Mouse (Mus musculus) hindbrain, embryonic 13.5 days (tissue): ENCODE results near the gene St7. TPM values are rescaled to one million over a fixed set of nuclear protein-coding genes. Genes with fewer than 3 reads are reported as not detected.

ENCODE experiments used
- ATAC-seq: fragments of 200-750 bp; cut with Nextera tagmentation; 2 replicates; pipeline ENCODE4 v1.8.0; 2017; ENCODE audit warnings: moderate TSS enrichment; ENCODE audit not compliant: low FRiP score
- H3K27ac ChIP-seq: fragments of 300-500 bp; sonication (generic); 2 replicates; pipeline ENCODE4 v1.5.1; 2015; ENCODE audit warnings: inconsistent platforms, mild to moderate bottlenecking, moderate library complexity
- H3K27me3 ChIP-seq: fragments of 300-500 bp; sonication (generic); 2 replicates; pipeline ENCODE4 v1.6.1; 2015; ENCODE audit warnings: mild to moderate bottlenecking, inconsistent platforms
- H3K36me3 ChIP-seq: fragments of 300-500 bp; sonication (generic); 2 replicates; pipeline ENCODE4 v1.6.1; 2015; ENCODE audit warnings: mild to moderate bottlenecking, inconsistent platforms
- H3K4me1 ChIP-seq: fragments of 300-500 bp; sonication (generic); replicated peaks from 2 replicates; pipeline ENCODE4 v1.6.1; 2015; ENCODE audit warnings: inconsistent platforms
- H3K4me2 ChIP-seq: fragments of 300-500 bp; sonication (generic); 2 replicates; pipeline ENCODE4 v1.6.1; 2015; ENCODE audit warnings: inconsistent platforms, mild to moderate bottlenecking, moderate library complexity
- H3K4me3 ChIP-seq: fragments of 300-500 bp; sonication (generic); 2 replicates; pipeline ENCODE4 v1.5.1; 2015; ENCODE audit warnings: mild to moderate bottlenecking, inconsistent platforms
- H3K9ac ChIP-seq: fragments of 300-500 bp; sonication (generic); 2 replicates; pipeline ENCODE4 v1.6.1; 2015; ENCODE audit warnings: mild to moderate bottlenecking, inconsistent platforms
- H3K9me3 ChIP-seq: fragments of 300-500 bp; sonication (generic); 2 replicates; pipeline ENCODE4 v1.6.1; 2016; ENCODE audit warnings: inconsistent platforms
- WGBS: fragments of 180-500 bp; shearing (Covaris S2); methylation state at CpG from one replicate; pipeline ENCODE4 v1.1.7; 2015; 5-methylcytosine and 5-hydroxymethylcytosine counted together
- polyA plus RNA-seq: library from polyadenylated mRNA; unstranded; fragments of >200 nt; fragmentation: Nextera tagmentation; extraction: Ambion mirVana; gene quantifications from 2 replicates; pipeline ENCODE4 v1.2.1, GENCODE M21; 2015

Gene St7
- polyA plus RNA-seq, 1 experiment from 2014 or later = 57.8 TPM

DNA sequence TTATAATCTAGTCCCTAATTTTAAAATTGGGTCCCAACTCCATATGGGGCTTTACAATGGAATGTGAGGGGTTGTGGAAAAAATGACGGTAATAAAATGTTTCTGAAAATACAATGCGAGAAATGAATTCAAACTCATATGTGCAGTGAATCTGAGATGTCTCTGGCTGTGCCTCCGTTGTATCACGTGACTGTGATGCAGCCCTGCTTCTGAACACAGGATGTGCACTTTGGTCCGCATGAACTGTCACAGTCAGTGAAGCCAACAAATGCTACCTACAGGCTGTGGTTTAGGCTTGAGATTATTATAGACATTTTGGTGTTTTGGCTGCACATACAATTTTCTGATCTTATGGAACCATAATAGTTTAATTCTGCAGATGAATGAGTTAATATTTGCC, 256.4 kb downstream of the St7 start:
- Histone ChIP-seq H3K4me1 (no peaks in the 10 kb centered on the region), H3K36me3 (no peaks in the 10 kb centered on the region), H3K4me2 (no peak overlapping the region), H3K27me3 (no peaks in the 10 kb centered on the region), H3K9ac (no peak overlapping the region), H3K27ac (no peak overlapping the region), H3K4me3 (no peak overlapping the region), H3K9me3 (no peaks in the 10 kb centered on the region)
- WGBS = 91% methylated on average over 5 of the region's 5 CpGs
- ATAC-seq = no peak

DNA sequence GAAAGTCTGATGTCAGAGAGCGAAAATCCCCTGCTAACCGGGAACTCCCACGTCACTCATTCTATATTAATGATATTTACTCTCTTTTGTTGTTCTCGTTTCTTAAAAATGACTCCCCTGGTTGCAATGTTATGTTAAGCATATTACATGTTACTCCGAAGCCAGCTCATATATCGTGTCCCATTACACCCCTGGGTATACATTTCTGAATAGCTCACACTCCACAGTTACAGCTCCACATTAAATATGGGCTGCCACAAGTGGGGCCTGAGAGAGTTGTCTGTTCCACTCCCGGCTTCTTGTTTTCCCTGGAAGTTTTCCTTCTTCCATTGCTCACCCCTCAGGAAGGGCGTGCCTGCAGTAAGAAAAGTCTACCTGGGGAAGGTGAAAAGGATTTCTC, 259.0 kb downstream of the St7 start:
- H3K4me1 ChIP-seq = no peaks in the 10 kb centered on the region
- H3K4me3 ChIP-seq = no peak overlapping the region
- H3K36me3 ChIP-seq = no peaks in the 10 kb centered on the region
- ATAC-seq = no peak
- 83% methylated on average over 8 of the region's 8 CpGs for WGBS
- no peaks in the 10 kb centered on the region for H3K27me3 ChIP-seq
- H3K4me2 ChIP-seq = no peak overlapping the region
- H3K9ac ChIP-seq = no peak overlapping the region
- H3K27ac ChIP-seq = no peak overlapping the region
- no peaks in the 10 kb centered on the region for H3K9me3 ChIP-seq

DNA sequence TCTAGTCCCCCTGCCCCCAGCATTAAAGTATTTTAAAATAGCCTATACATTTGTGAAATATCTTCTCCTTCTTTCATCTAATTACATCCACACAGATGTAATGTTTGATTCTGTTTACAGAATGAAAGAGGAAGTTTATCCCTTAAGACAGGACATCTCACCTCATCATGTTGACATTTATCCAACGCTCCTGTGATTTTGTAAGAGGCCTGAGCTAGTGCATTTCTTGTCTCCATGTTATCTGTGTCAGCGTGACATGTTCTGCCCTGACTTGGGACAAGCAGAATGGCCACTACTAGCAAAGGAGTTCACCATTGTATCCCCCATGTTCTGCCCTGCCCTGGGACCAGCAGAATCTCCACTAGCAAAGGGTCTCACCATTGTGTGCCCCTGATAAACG, 270.7 kb downstream of the St7 start:
- Histone ChIP-seq H3K27ac (no peak overlapping the region), H3K9me3 (no peaks in the 10 kb centered on the region), H3K4me2 (no peak overlapping the region), H3K27me3 (no peaks in the 10 kb centered on the region), H3K4me3 (no peak overlapping the region), H3K9ac (no peak overlapping the region), H3K4me1 (peaks cover 3% of the 10 kb centered on the region; the same call in 1 of the 2 replicates), H3K36me3 (no peaks in the 10 kb centered on the region)
- ATAC-seq = no peak
- 74% methylated on average over 3 of the region's 3 CpGs for WGBS

DNA sequence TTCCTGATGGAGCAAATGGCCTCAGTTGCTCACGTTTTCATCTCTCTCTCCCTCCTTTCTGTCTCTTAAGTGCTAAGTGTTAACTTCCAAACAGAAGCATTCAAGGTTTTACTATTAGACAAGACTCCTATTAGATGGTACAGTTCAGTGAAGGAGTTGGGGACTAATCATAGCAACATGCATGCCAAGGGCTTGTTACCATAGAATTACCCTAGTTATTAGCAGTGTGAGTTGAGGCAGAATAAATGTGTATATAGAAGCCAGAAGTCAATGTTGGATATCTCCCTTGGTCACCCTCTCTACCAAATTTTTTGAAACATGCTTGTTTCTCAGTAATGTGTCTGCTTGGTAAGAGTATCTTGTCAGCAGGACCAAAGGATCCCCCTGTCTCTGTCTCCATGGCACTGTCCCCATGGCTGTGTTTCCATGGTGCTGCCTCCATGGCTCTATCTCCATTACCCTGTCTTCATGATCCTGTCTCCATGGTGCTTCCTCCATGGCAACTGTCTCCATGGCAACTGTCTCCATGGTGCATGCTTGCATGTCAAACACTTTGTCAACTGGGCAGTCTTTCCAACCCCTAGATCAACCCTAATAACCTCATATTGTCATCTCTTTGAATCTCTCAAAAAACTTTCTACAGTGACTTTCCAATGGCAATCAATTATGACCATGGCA, 275.9 kb downstream of the St7 start:
- H3K4me3 ChIP-seq = no peak overlapping the region
- no peaks in the 10 kb centered on the region for H3K9me3 ChIP-seq
- ATAC-seq = peak; percentile 96
- no peaks in the 10 kb centered on the region for H3K36me3 ChIP-seq
- no peak overlapping the region for H3K4me2 ChIP-seq
- H3K9ac ChIP-seq = no peak overlapping the region
- no peak overlapping the region for H3K27ac ChIP-seq
- peaks cover 9% of the 10 kb centered on the region for H3K4me1 ChIP-seq
- H3K27me3 ChIP-seq = no peaks in the 10 kb centered on the region
- WGBS = 57% methylated on average over 1 of the region's 1 CpGs

DNA sequence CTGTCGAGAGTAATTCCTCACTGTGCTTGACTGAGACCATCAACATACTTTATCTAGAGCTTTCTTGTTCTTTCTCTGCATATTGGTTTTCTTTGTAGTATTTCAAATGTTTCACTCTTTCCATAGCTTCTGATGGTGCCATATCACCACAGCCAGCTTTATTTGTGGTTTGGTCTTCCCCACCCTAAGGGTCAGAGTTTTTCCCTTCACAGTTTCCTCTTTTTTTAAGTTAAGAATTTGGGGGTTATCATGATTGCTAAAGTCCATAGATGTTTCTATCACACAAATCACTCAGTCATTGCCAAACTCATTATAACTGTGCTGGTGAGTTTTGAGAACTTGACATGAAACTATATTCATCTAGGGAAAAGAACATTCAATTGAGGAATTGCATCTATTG, 277.1 kb downstream of the St7 start:
- Histone ChIP-seq H3K36me3 (no peaks in the 10 kb centered on the region), H3K27ac (no peak overlapping the region), H3K4me3 (no peak overlapping the region), H3K27me3 (no peaks in the 10 kb centered on the region), H3K4me1 (peaks cover 9% of the 10 kb centered on the region), H3K4me2 (no peak overlapping the region), H3K9me3 (no peaks in the 10 kb centered on the region), H3K9ac (no peak overlapping the region)
- WGBS = 90% methylated on average over 1 of the region's 1 CpGs
- no peak for ATAC-seq

DNA sequence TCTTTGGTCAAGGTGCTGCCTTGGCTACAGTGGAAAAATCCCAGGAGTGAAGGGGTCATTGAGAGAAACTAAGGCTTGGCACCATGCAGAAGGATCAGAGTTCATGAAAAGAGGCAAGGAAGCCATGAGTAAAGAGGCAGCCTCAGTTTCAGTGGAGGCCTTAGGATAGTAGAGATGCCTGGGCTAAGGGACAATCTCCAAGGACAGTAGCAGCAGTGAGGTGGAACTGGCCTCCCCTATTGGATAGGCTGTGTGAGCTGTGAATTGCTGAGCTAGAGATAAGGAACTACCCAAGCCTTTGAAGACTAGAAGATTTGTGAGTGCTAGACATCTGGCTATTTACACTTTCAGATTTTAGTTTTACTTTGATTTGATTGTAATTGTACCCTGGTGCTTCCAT, 278.7 kb downstream of the St7 start:
- Histone ChIP-seq H3K4me1 (peaks cover 9% of the 10 kb centered on the region), H3K9me3 (no peaks in the 10 kb centered on the region), H3K27ac (no peak overlapping the region), H3K4me2 (no peak overlapping the region), H3K36me3 (no peaks in the 10 kb centered on the region), H3K4me3 (no peak overlapping the region), H3K27me3 (no peaks in the 10 kb centered on the region), H3K9ac (no peak overlapping the region)
- no peak for ATAC-seq

DNA sequence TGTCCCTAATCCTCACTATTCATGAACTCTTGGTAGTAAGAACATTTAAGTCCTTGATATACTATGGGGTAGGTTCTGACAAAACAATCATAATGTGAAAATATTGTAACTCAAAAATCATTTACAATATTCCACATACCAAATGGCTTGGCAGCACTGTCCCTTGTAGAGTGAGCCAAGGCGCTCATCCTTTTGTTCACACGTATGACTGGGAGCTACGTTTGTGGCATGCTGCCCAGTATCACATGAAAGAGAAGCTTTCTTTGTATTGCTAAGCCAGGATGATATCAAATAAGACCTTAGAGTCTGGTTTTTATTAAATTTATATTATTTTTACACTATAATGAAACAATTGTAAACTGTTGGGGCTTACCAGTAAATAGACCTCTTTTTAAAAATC, 281.7 kb downstream of the St7 start:
- 69% methylated on average over 3 of the region's 3 CpGs for WGBS
- H3K4me2 ChIP-seq = no peak overlapping the region
- no peaks in the 10 kb centered on the region for H3K4me1 ChIP-seq
- H3K27ac ChIP-seq = no peak overlapping the region
- H3K9me3 ChIP-seq = no peaks in the 10 kb centered on the region
- H3K27me3 ChIP-seq = no peaks in the 10 kb centered on the region
- H3K4me3 ChIP-seq = no peak overlapping the region
- no peaks in the 10 kb centered on the region for H3K36me3 ChIP-seq
- no peak overlapping the region for H3K9ac ChIP-seq
- no peak for ATAC-seq

DNA sequence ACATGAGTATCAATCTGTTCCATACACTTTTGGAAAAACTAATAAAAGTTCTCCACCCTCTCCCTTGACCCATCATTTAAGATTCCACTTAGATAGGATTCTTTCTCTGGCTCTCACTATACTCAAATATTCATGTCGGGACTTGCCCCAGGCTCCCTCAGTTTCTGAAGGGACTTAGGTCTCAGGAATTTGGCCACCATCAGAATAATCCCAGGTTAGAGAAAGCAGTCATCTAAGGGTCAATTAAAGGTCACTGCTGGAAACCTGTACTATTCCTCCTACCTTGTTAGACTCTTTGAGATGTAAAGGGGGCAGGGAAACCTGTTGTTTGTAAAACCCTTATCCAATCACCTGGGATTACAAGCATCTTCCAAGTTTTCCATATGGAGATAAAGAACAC, 284.4 kb downstream of the St7 start:
- no peaks in the 10 kb centered on the region for H3K36me3 ChIP-seq
- no peak overlapping the region for H3K9ac ChIP-seq
- H3K4me3 ChIP-seq = no peak overlapping the region
- no peak overlapping the region for H3K27ac ChIP-seq
- ATAC-seq = no peak
- H3K27me3 ChIP-seq = no peaks in the 10 kb centered on the region
- H3K4me2 ChIP-seq = no peak overlapping the region
- no peaks in the 10 kb centered on the region for H3K4me1 ChIP-seq
- H3K9me3 ChIP-seq = no peaks in the 10 kb centered on the region
- WGBS = 56% methylated on average over 1 of the region's 1 CpGs

DNA sequence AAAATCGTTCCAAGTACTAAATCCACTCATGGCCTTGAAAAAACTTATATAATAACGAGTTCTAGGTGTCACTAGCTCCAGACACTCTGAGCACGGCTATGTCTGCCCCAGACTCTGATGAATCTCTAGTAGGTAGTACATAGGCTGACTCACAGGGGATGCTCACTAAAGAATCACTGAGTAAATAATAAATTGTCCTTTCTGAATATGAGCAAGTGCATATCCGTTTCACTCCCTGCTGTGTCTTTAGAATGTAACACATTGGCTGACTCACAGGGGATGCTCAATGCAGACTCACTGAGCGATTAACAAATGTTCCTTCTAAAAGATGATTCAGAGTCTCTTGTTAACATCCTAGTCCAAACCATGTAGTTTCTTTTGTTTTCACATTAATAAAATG, 285.6 kb downstream of the St7 start:
- H3K9ac ChIP-seq = no peak overlapping the region
- 74% methylated on average over 5 of the region's 5 CpGs for WGBS

DNA sequence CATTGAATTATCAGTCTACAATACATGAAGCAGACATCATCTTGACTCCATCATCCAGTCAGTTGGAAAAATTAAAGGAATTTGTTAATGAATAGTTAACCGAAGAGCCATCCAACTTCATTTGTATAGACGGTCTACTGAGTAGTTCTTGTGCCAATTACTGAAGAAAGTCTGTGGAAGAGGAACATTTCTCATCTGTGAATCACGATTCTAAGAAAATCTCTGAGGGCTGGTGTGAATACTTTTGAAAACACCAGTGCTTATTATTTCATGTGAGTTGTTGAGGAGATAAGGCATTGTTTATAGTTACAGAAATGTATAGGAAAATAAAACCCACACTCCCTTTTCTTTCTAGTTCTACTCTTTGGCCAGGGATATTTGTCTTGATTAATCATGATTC, 286.1 kb downstream of the St7 start:
- H3K4me3 ChIP-seq = no peak overlapping the region
- no peak overlapping the region for H3K27ac ChIP-seq
- H3K36me3 ChIP-seq = no peaks in the 10 kb centered on the region
- no peak overlapping the region for H3K4me2 ChIP-seq
- no peak overlapping the region for H3K9ac ChIP-seq
- 86% methylated on average over 3 of the region's 3 CpGs for WGBS
- H3K9me3 ChIP-seq = no peaks in the 10 kb centered on the region
- H3K4me1 ChIP-seq = no peaks in the 10 kb centered on the region
- no peaks in the 10 kb centered on the region for H3K27me3 ChIP-seq
- ATAC-seq = no peak

More for the DNA sequence above, 285.6 kb downstream of the St7 start:
- H3K4me3 ChIP-seq = no peak overlapping the region
- no peak overlapping the region for H3K27ac ChIP-seq
- H3K4me1 ChIP-seq = no peaks in the 10 kb centered on the region
- H3K27me3 ChIP-seq = no peaks in the 10 kb centered on the region
- H3K36me3 ChIP-seq = no peaks in the 10 kb centered on the region
- no peaks in the 10 kb centered on the region for H3K9me3 ChIP-seq
- no peak for ATAC-seq
- H3K4me2 ChIP-seq = no peak overlapping the region

DNA sequence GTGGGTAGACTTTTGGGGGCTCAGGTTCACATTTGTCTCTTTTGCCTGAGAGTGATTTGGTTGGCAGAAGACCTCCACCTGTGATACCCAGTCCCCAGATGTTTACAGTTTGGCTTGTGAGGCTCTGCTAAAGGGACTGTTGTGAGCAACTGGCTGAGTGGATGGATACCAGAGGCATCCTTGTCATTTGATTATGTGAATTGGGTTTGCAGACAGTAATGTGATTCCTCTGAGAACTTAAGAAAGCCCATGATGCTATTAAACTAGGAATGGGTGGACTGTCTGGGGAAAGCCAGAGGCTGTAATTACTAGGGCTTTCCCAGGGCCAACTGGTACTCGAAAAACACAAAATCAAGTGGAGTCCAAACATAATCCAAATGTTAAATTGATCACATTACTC, 286.6 kb downstream of the St7 start:
- H3K4me2 ChIP-seq = no peak overlapping the region
- H3K27ac ChIP-seq = no peak overlapping the region
- no peak for ATAC-seq
- no peaks in the 10 kb centered on the region for H3K36me3 ChIP-seq
- H3K4me3 ChIP-seq = no peak overlapping the region
- H3K4me1 ChIP-seq = no peaks in the 10 kb centered on the region
- no peak overlapping the region for H3K9ac ChIP-seq
- H3K9me3 ChIP-seq = no peaks in the 10 kb centered on the region
- H3K27me3 ChIP-seq = no peaks in the 10 kb centered on the region
- WGBS = 89% methylated on average over 1 of the region's 1 CpGs

DNA sequence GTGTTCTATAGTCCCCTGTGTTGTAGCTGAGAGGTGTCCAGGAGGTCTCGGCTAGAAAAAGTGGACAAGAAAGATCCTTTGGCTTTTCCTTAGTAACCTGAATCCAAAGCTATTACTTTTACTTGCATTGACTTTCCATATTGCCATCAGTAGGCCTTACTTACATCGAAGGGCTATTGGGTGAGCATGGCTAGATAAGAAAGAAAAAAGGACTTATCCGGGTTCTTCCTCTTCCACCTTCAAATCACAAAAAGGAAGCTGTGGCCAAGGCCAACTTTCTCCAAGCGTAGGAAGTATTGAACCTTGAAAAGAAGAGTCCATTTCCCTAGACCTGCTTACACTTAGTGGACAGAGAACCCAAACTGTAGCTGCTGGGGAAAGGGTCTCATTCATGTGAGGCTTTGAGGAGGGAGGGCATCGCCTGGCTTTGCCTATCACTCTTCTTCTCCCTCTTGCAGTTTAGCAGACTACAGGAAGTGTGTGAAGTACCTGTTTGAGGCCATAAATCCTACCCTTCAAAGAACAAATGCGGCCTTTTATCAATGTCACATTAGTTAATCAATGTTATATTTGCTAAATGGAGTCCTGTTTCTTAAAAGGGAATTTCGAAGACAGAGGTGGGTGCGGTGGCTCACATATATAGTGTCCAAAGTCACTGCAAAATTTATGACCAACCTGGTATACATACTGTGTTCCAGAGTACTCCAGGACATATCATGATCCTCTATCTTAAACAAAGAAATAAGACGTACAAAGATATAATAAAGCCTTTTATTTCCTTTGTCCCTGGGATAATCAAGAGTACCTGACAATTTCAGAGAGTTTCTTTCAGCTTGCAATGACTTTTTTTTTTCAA, 297.7 kb downstream of the St7 start:
- Histone ChIP-seq H3K27me3 (no peaks in the 10 kb centered on the region), H3K4me2 (no peak overlapping the region), H3K4me1 (no peaks in the 10 kb centered on the region), H3K36me3 (no peaks in the 10 kb centered on the region), H3K9me3 (no peaks in the 10 kb centered on the region), H3K4me3 (no peak overlapping the region), H3K9ac (no peak overlapping the region), H3K27ac (no peak overlapping the region)
- WGBS = 93% methylated on average over 9 of the region's 9 CpGs
- no peak for ATAC-seq

DNA sequence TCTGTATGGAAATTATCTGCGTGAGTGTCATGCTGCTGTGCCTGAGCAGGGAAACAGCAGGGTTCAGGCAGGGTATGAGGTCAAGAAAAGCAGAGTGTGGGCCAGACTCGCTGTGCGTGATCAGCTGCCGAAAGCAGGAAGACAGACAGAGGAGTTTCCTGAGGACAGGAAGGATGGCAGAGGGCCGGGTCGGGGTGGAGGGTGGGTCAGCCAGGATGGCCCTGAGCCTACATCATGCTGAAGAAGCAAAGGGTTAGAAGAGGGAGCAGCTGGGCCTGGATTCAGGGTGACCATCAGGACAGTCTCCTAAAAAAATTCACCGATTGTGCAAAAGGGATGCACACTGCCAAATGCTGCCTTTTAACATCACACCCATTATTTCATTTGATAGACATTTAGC, 298.9 kb downstream of the St7 start:
- no peak overlapping the region for H3K4me3 ChIP-seq
- H3K4me2 ChIP-seq = no peak overlapping the region
- H3K4me1 ChIP-seq = no peaks in the 10 kb centered on the region
- no peaks in the 10 kb centered on the region for H3K36me3 ChIP-seq
- no peaks in the 10 kb centered on the region for H3K9me3 ChIP-seq
- H3K27ac ChIP-seq = no peak overlapping the region
- no peak for ATAC-seq
- 53% methylated on average over 7 of the region's 7 CpGs for whole genome bisulfite sequencing
- H3K9ac ChIP-seq = no peak overlapping the region
- no peaks in the 10 kb centered on the region for H3K27me3 ChIP-seq
